Mouse (Mus musculus): ENCODE results near the gene Lair1.

Lair1 gene

GRCm38 (mm10) chr7:3962017-3962416 lies 101.0 kb downstream of the Lair1 start:
- DNase-seq (ENCODE audit: low spot score) = no peak

GRCm38 (mm10) chr7:3957387-3957786 lies 105.6 kb downstream of the Lair1 start:
- no peak for DNase-seq (ENCODE audit: low spot score)
